ENCODE assay signal across 17 mouse cellular contexts in the genomic region with DNA sequence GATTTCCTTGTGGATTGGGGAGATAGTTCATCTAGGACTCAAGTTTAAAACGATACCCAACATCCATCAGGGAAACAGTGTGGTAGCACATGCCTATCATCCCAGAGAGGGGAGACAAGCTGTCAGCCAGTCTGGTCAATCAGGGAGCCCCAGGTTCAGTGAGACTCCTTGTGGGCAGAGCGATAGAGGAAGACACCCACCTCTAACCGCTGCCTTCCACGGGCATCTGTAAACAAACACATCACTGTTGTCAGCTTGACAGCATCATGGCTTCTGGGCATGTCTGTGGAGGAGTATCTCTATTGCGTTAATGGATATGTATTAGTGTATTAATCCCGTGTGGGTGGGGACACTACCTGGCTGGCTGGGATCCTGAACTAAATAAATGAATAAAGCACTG. TPM values are rescaled to one million over a fixed set of nuclear protein-coding genes. Genes with fewer than 3 reads are reported as not detected.
DNase-seq lines count a peak whose midpoint lies in the region; ATAC-seq and TF ChIP-seq lines count a peak whose summit lies in the region.
"Had no signal": no experiment of that assay in that cellular context is flagged by ENCODE, and none has a peak within 500 bp of the region (broad histone marks: within the 10 kb centered on the region; RNA-seq: fewer than 3 reads in every experiment).

No protein-coding gene starts in this region.

- ATAC-seq in G1E (ENCODE audit: extremely low read depth, insufficient number of reproducible peaks, low FRiP score, poor library complexity, severe bottlenecking): peak; percentile 48
- ATAC-seq in liver, postnatal 0 days: peak; percentile 90
- ATAC-seq in midbrain, embryonic 14.5 days (ENCODE audit: low FRiP score, low TSS enrichment): no peak
- ATAC-seq in hindbrain, embryonic 14.5 days (ENCODE audit: low FRiP score): no peak
- ATAC-seq in forebrain, embryonic 12.5 days (ENCODE audit: low FRiP score): no peak
- ATAC-seq in midbrain, embryonic 16.5 days: no peak
- ATAC-seq: forebrain, postnatal 0 days; hindbrain, embryonic 16.5 days; midbrain, embryonic 13.5 days had no signal

- H3K27me3 ChIP-seq in G1E (ENCODE audit: insufficient read depth, low read length) (no peaks in the 10 kb centered on the region), MEL (ENCODE audit: control insufficient read depth in 1 of 2, insufficient read depth in 2 of 2, low read length in 2 of 2) (no peaks in the 10 kb centered on the region)
- H3K27me3 ChIP-seq in liver, postnatal 0 days (ENCODE audit: insufficient read depth, low read length): no peaks in the 10 kb centered on the region
- no peaks in the 10 kb centered on the region for H3K27me3 ChIP-seq in midbrain, embryonic 14.5 days (ENCODE audit: control insufficient read depth, insufficient read depth, low read length)
- no peaks in the 10 kb centered on the region for H3K27me3 ChIP-seq in hindbrain, embryonic 14.5 days (ENCODE audit: control insufficient read depth, insufficient read depth, low read length)
- no peaks in the 10 kb centered on the region for H3K27me3 ChIP-seq in forebrain, embryonic 12.5 days
- H3K27me3 ChIP-seq in midbrain, embryonic 16.5 days (ENCODE audit: control insufficient read depth, insufficient read depth, low read depth, low read length): no peaks in the 10 kb centered on the region
- H3K27me3 ChIP-seq: CH12.LX; midbrain, embryonic 13.5 days had no signal

- H3K4me1 ChIP-seq in G1E (ENCODE audit: insufficient read depth, low read depth, low read length): peaks cover 58% of the 10 kb centered on the region
- H3K4me1 ChIP-seq in MEL (ENCODE audit: control insufficient read depth in 1 of 2, insufficient read depth in 2 of 2, low read length in 2 of 2): peaks cover 25 to 49% of the 10 kb centered on the region in 2 experiments
- H3K4me1 ChIP-seq in liver, postnatal 0 days (ENCODE audit: insufficient read depth): peaks cover 21% of the 10 kb centered on the region
- H3K4me1 ChIP-seq in midbrain, embryonic 14.5 days (ENCODE audit: control insufficient read depth, insufficient read depth, low read length): no peaks in the 10 kb centered on the region
- no peaks in the 10 kb centered on the region for H3K4me1 ChIP-seq in hindbrain, embryonic 14.5 days (replicated peaks; ENCODE audit: control insufficient read depth, insufficient read depth, low read length)
- no peaks in the 10 kb centered on the region for H3K4me1 ChIP-seq in forebrain, embryonic 12.5 days
- no peaks in the 10 kb centered on the region for H3K4me1 ChIP-seq in midbrain, embryonic 16.5 days (ENCODE audit: control insufficient read depth, insufficient read depth, low read length)
- H3K4me1 ChIP-seq: midbrain, embryonic 13.5 days had no signal

- H3K9me3 ChIP-seq in G1E (replicated peaks): no peaks in the 10 kb centered on the region
- no peaks in the 10 kb centered on the region for H3K9me3 ChIP-seq in MEL (replicated peaks; ENCODE audit: insufficient read depth, low read length)
- no peaks in the 10 kb centered on the region for H3K9me3 ChIP-seq in liver, postnatal 0 days (ENCODE audit: low read length)
- H3K9me3 ChIP-seq in midbrain, embryonic 14.5 days (ENCODE audit: control insufficient read depth, low read length): no peaks in the 10 kb centered on the region
- no peaks in the 10 kb centered on the region for H3K9me3 ChIP-seq in hindbrain, embryonic 14.5 days (ENCODE audit: control insufficient read depth, low read length)
- H3K9me3 ChIP-seq in forebrain, embryonic 12.5 days: no peaks in the 10 kb centered on the region
- no peaks in the 10 kb centered on the region for H3K9me3 ChIP-seq in midbrain, embryonic 16.5 days (replicated peaks; ENCODE audit: control insufficient read depth, low read length, poor library complexity, severe bottlenecking)
- H3K9me3 ChIP-seq: midbrain, embryonic 13.5 days had no signal

- TF ChIP-seq EP300 in MEL (IDR thresholded peaks at IDR 0.05; ENCODE audit: low read depth in 1 of 2, low read length in 2 of 2): peak; percentile 58 to 93
- peak; percentile 98 for TF ChIP-seq EP300 in liver, postnatal 0 days (IDR thresholded peaks at IDR 0.05; ENCODE audit: low read depth)

- H3K36me3 ChIP-seq in G1E (replicated peaks) (no peaks in the 10 kb centered on the region), MEL (ENCODE audit: control insufficient read depth in 1 of 2, insufficient read depth in 2 of 2, low read length in 2 of 2) (peaks cover 0 to 56% of the 10 kb centered on the region in 2 experiments; a peak in 2 of 4 replicates)
- H3K36me3 ChIP-seq in liver, postnatal 0 days (replicated peaks; ENCODE audit: insufficient read depth, low read length): no peaks in the 10 kb centered on the region
- H3K36me3 ChIP-seq in midbrain, embryonic 14.5 days (ENCODE audit: control insufficient read depth, insufficient read depth, low read length): no peaks in the 10 kb centered on the region
- no peaks in the 10 kb centered on the region for H3K36me3 ChIP-seq in hindbrain, embryonic 14.5 days (replicated peaks; ENCODE audit: control insufficient read depth, insufficient read depth)
- no peaks in the 10 kb centered on the region for H3K36me3 ChIP-seq in forebrain, embryonic 12.5 days (replicated peaks)
- no peaks in the 10 kb centered on the region for H3K36me3 ChIP-seq in midbrain, embryonic 16.5 days (ENCODE audit: control insufficient read depth, insufficient read depth, low read length)
- H3K36me3 ChIP-seq: midbrain, embryonic 13.5 days had no signal

- WGBS in liver, postnatal 0 days (ENCODE audit: insufficient replicate concordance): 51% methylated on average over 6 of the region's 6 CpGs
- 88% methylated on average over 6 of the region's 6 CpGs for WGBS in midbrain, embryonic 14.5 days
- WGBS in hindbrain, embryonic 14.5 days: 85% methylated on average over 6 of the region's 6 CpGs
- 90% methylated on average over 6 of the region's 6 CpGs for WGBS in forebrain, embryonic 12.5 days
- 88% methylated on average over 6 of the region's 6 CpGs for WGBS in midbrain, embryonic 16.5 days

- no peak overlapping the region; the same call in 1 of the 2 replicates for H3K4me3 ChIP-seq in G1E (ENCODE audit: low read depth, low read length)
- H3K4me3 ChIP-seq in MEL (ENCODE audit: control insufficient read depth in 1 of 2, insufficient read depth in 1 of 2, low read depth in 2 of 2, low read length in 2 of 2): peak overlapping the region; percentile 16 to 59
- peak overlapping the region; percentile 53; the same call in 1 of the 2 replicates for H3K4me3 ChIP-seq in liver, postnatal 0 days (ENCODE audit: low read depth, low read length)
- H3K4me3 ChIP-seq in midbrain, embryonic 14.5 days (replicated peaks; ENCODE audit: low read depth, low read length): no peak overlapping the region
- no peak overlapping the region for H3K4me3 ChIP-seq in hindbrain, embryonic 14.5 days (replicated peaks; ENCODE audit: low read length)
- H3K4me3 ChIP-seq in forebrain, embryonic 12.5 days (replicated peaks): no peak overlapping the region
- H3K4me3 ChIP-seq in midbrain, embryonic 16.5 days (ENCODE audit: low read depth, low read length): no peak overlapping the region
- H3K4me3 ChIP-seq: midbrain, embryonic 13.5 days had no signal

- H3K27ac ChIP-seq in MEL (ENCODE audit: control insufficient read depth, low read depth, low read length): peak overlapping the region; percentile 93
- H3K27ac ChIP-seq in liver, postnatal 0 days (ENCODE audit: low read depth): peak overlapping the region; percentile 94
- no peak overlapping the region for H3K27ac ChIP-seq in midbrain, embryonic 14.5 days (replicated peaks; ENCODE audit: low read depth, low read length)
- no peak overlapping the region for H3K27ac ChIP-seq in hindbrain, embryonic 14.5 days
- no peak overlapping the region for H3K27ac ChIP-seq in forebrain, embryonic 12.5 days
- no peak overlapping the region for H3K27ac ChIP-seq in midbrain, embryonic 16.5 days (ENCODE audit: low read length)
- H3K27ac ChIP-seq: kidney, postnatal 0 days; midbrain, embryonic 13.5 days had no signal

- TF ChIP-seq POLR2A in MEL (IDR thresholded peaks at IDR 0.05; ENCODE audit: control insufficient read depth in 1 of 2, insufficient read depth in 1 of 2, low read depth in 1 of 2, low read length in 2 of 2, poor library complexity in 1 of 2): no peak

- H3K4me2 ChIP-seq in liver, postnatal 0 days (ENCODE audit: low read depth, low read length): peak overlapping the region; percentile 67
- H3K4me2 ChIP-seq in midbrain, embryonic 14.5 days (ENCODE audit: low read length): no peak overlapping the region
- no peak overlapping the region for H3K4me2 ChIP-seq in hindbrain, embryonic 14.5 days (replicated peaks)
- no peak overlapping the region for H3K4me2 ChIP-seq in forebrain, embryonic 12.5 days
- H3K4me2 ChIP-seq in midbrain, embryonic 16.5 days (ENCODE audit: low read length): no peak overlapping the region
- H3K4me2 ChIP-seq: midbrain, embryonic 13.5 days had no signal

- no peak for TF ChIP-seq RAD21 in MEL (IDR thresholded peaks at IDR 0.05; ENCODE audit: low read depth, low read length)

- no peak for DNase-seq in G1E (ENCODE audit: low spot score)
- peak; percentile 83 for DNase-seq in MEL (ENCODE audit: low read depth, low spot score)
- peak; percentile 11 for DNase-seq in fat pad, adult 2 months (ENCODE audit: extremely low read depth, low read depth, low spot score)
- DNase-seq in liver, postnatal 0 days: peak; percentile 79
- no peak for DNase-seq in midbrain, embryonic 14.5 days
- no peak for DNase-seq in hindbrain, embryonic 14.5 days (ENCODE audit: low spot score)
- DNase-seq: cerebellum, adult 18-20 months; forebrain, postnatal 0 days; gastrocnemius, postnatal 10 days; right cerebral cortex, postnatal 14 days; thymus, postnatal 36 days had no signal

- peaks cover 41% of the 10 kb centered on the region for H3K79me2 ChIP-seq in MEL (ENCODE audit: control insufficient read depth, insufficient read depth, low read length, poor library complexity)

- TF ChIP-seq CTCF in G1E (IDR thresholded peaks at IDR 0.05; ENCODE audit: low read depth, low read length) (no peak), MEL (IDR thresholded peaks at IDR 0.05 in 2 of 3, conservative IDR thresholded peaks at IDR 0.05 in 1 of 3; ENCODE audit: control insufficient read depth in 1 of 3, insufficient read depth in 1 of 3, low read depth in 2 of 3, low read length in 3 of 3, poor library complexity in 1 of 3, severe bottlenecking in 1 of 3) (no peak)
- peak; percentile 22 for TF ChIP-seq CTCF in liver, postnatal 0 days (IDR thresholded peaks at IDR 0.05; ENCODE audit: low read depth)

- peak overlapping the region; percentile 73 for H3K9ac ChIP-seq in MEL (ENCODE audit: control insufficient read depth, low read depth, low read length, poor library complexity, severe bottlenecking)
- peak overlapping the region; percentile 75 for H3K9ac ChIP-seq in liver, postnatal 0 days (replicated peaks)
- no peak overlapping the region for H3K9ac ChIP-seq in midbrain, embryonic 14.5 days (replicated peaks; ENCODE audit: low read length)
- H3K9ac ChIP-seq in hindbrain, embryonic 14.5 days: no peak overlapping the region
- no peak overlapping the region for H3K9ac ChIP-seq in forebrain, embryonic 12.5 days
- H3K9ac ChIP-seq in midbrain, embryonic 16.5 days (ENCODE audit: low read depth, low read length): no peak overlapping the region
- H3K9ac ChIP-seq: forebrain, postnatal 0 days; midbrain, embryonic 13.5 days had no signal

RNA-seq across cellular contexts. Expression of a gene that starts 0.9 kb away (rescaled TPM):
- total RNA-seq in G1E (2014; fragmentation: Nextera tagmentation) (184 and 198 TPM in 2 replicates), G1E (2017) (119 and 124 TPM in 2 replicates), MEL (2012; rRNA removed) (258 and 278 TPM in 2 replicates)
- polyA plus RNA-seq in G1E (2012) (255 and 381 TPM in 2 replicates), MEL (2012; ENCODE audit: insufficient read depth in 1 of 2, insufficient read length in 2 of 2, low read depth in 1 of 2, low replicate concordance in 2 of 2, missing spikeins in 1 of 2) (100 to 1,000 TPM in 1 of 2 experiments, 10 to 100 TPM in 1; 96.2 to 184 TPM)
- polyA plus RNA-seq in liver, postnatal 0 days (2015; fragmentation: Nextera tagmentation; extraction: Ambion mirVana): 58.8 and 63.7 TPM in 2 replicates
- polyA plus RNA-seq in midbrain, embryonic 14.5 days (2014; fragmentation: Nextera tagmentation; extraction: Ambion mirVana): 25.8 and 31.6 TPM in 2 replicates
- 48.1 and 49.8 TPM in 2 replicates for polyA plus RNA-seq in hindbrain, embryonic 14.5 days (2014; fragmentation: Nextera tagmentation; extraction: Ambion mirVana)
- polyA plus RNA-seq in forebrain, embryonic 12.5 days (2016; fragmentation: Nextera tagmentation; extraction: Ambion mirVana): 29.1 and 39.5 TPM in 2 replicates
- polyA plus RNA-seq in midbrain, embryonic 16.5 days (2015; fragmentation: Nextera tagmentation; extraction: Ambion mirVana): 25.5 and 29.0 TPM in 2 replicates

Comparison
In these comparisons a context has a peak if more than half of its experiments do, and no peak if none do; other contexts are left out.
1. ATAC-seq: peak in G1E (single experiment) and liver, postnatal 0 days (single experiment); none in midbrain, embryonic 14.5 days (single experiment), hindbrain, embryonic 14.5 days (single experiment), forebrain, embryonic 12.5 days (single experiment) and midbrain, embryonic 16.5 days (single experiment).
2. DNase-seq: peak in MEL (single experiment), fat pad, adult 2 months (single experiment) and liver, postnatal 0 days (single experiment); none in G1E (single experiment), midbrain, embryonic 14.5 days (single experiment) and hindbrain, embryonic 14.5 days (single experiment).
3. H3K4me3 ChIP-seq: peak in MEL (2 of 2) and liver, postnatal 0 days (single experiment); none in G1E (single experiment), midbrain, embryonic 14.5 days (single experiment), hindbrain, embryonic 14.5 days (single experiment), forebrain, embryonic 12.5 days (single experiment) and midbrain, embryonic 16.5 days (single experiment).
4. H3K27ac ChIP-seq: peak in MEL (single experiment) and liver, postnatal 0 days (single experiment); none in midbrain, embryonic 14.5 days (single experiment), hindbrain, embryonic 14.5 days (single experiment), forebrain, embryonic 12.5 days (single experiment) and midbrain, embryonic 16.5 days (single experiment).
5. H3K9ac ChIP-seq: peak in MEL (single experiment) and liver, postnatal 0 days (single experiment); none in midbrain, embryonic 14.5 days (single experiment), hindbrain, embryonic 14.5 days (single experiment), forebrain, embryonic 12.5 days (single experiment) and midbrain, embryonic 16.5 days (single experiment).